Mouse (Mus musculus): Measurements from ENCODE around the gene Cdh13. TPM values are rescaled to one million over a fixed set of nuclear protein-coding genes. Genes with fewer than 3 reads are reported as not detected.

Gene Cdh13
- polyA plus RNA-seq, 1 experiment, result 56.6 TPM

GRCm38 (mm10) chr8:118286282-118287180, 3.0 kb downstream of the Cdh13 start:
- peak overlapping the region; percentile 78 for H3K4me3 ChIP-seq
- TF ChIP-seq REST (IDR thresholded peaks at IDR 0.05; ENCODE audit: insufficient read depth, insufficient read length) (no peak), MYOD1 (IDR thresholded peaks at IDR 0.05; ENCODE audit: control insufficient read depth in 1 of 3, insufficient read length in 2 of 3, low read depth in 2 of 3) (peak in 1 of 3 experiments; percentile 69), SRF (IDR thresholded peaks at IDR 0.05; ENCODE audit: control insufficient read depth, insufficient read length, low read depth) (no peak), POLR2AphosphoS2 (IDR thresholded peaks at IDR 0.05; ENCODE audit: insufficient read length, low read depth) (no peak), CEBPB (IDR thresholded peaks at IDR 0.05; ENCODE audit: insufficient read depth, poor library complexity, severe bottlenecking) (no peak), TCF3 (IDR thresholded peaks at IDR 0.05; ENCODE audit: insufficient read length, low read depth) (peak; percentile 22), TCF12 (IDR thresholded peaks at IDR 0.05; ENCODE audit: insufficient read depth, poor library complexity, severe bottlenecking) (peak; percentile 27), MYOG (IDR thresholded peaks at IDR 0.05; ENCODE audit: control insufficient read depth in 1 of 3, insufficient read depth in 1 of 3, insufficient read length in 2 of 3, low read depth in 2 of 3) (peak in 1 of 3 experiments; percentile 77), E2F4 (IDR thresholded peaks at IDR 0.05; ENCODE audit: insufficient read depth) (no peak), USF1 (IDR thresholded peaks at IDR 0.05; ENCODE audit: low read depth) (no peak), MAX (IDR thresholded peaks at IDR 0.05; ENCODE audit: low read depth) (no peak), POLR2A (IDR thresholded peaks at IDR 0.05; ENCODE audit: insufficient read length, low read depth) (no peak)

GRCm38 (mm10) chr8:118287496-118287895, 4.0 kb downstream of the Cdh13 start:
- Histone ChIP-seq H3K27me3 (ENCODE audit: control insufficient read depth, insufficient read depth, insufficient read length) (no peaks in the 10 kb centered on the region), H3ac (ENCODE audit: control insufficient read depth, insufficient read length) (no peak overlapping the region), H3K36me3 (ENCODE audit: control insufficient read depth, insufficient read depth) (no peaks in the 10 kb centered on the region), H3K4me3 (peak overlapping the region; percentile 78), H3K79me2 (ENCODE audit: control insufficient read depth, insufficient read depth) (peaks cover 15% of the 10 kb centered on the region), H3K4me2 (ENCODE audit: low read depth) (peak overlapping the region; percentile 97)
- no peak for TF ChIP-seq MYOD1 (IDR thresholded peaks at IDR 0.05; ENCODE audit: control insufficient read depth in 1 of 3, insufficient read length in 2 of 3, low read depth in 2 of 3)
- TF ChIP-seq USF1 (IDR thresholded peaks at IDR 0.05; ENCODE audit: low read depth), result no peak
- TF ChIP-seq MYOG (IDR thresholded peaks at IDR 0.05; ENCODE audit: control insufficient read depth in 1 of 3, insufficient read depth in 1 of 3, insufficient read length in 2 of 3, low read depth in 2 of 3), result no peak
- no peak for TF ChIP-seq TCF12 (IDR thresholded peaks at IDR 0.05; ENCODE audit: insufficient read depth, poor library complexity, severe bottlenecking)
- TF ChIP-seq POLR2A (IDR thresholded peaks at IDR 0.05; ENCODE audit: insufficient read length, low read depth), result no peak
- no peak for TF ChIP-seq TCF3 (IDR thresholded peaks at IDR 0.05; ENCODE audit: insufficient read length, low read depth)
- TF ChIP-seq SRF (IDR thresholded peaks at IDR 0.05; ENCODE audit: control insufficient read depth, insufficient read length, low read depth), result no peak

More at GRCm38 (mm10) chr8:118286282-118287180, 3.0 kb downstream of the Cdh13 start:
- Histone ChIP-seq H3ac (ENCODE audit: control insufficient read depth, insufficient read length) (no peak overlapping the region), H3K79me2 (ENCODE audit: control insufficient read depth, insufficient read depth) (peaks cover 6% of the 10 kb centered on the region), H3K36me3 (ENCODE audit: control insufficient read depth, insufficient read depth) (no peaks in the 10 kb centered on the region), H3K27me3 (ENCODE audit: control insufficient read depth, insufficient read depth, insufficient read length) (no peaks in the 10 kb centered on the region), H3K4me2 (ENCODE audit: low read depth) (peak overlapping the region; percentile 97)

- no peaks in the 10 kb centered on the region for H3K36me3 ChIP-seq (ENCODE audit: control insufficient read depth, insufficient read depth)
- H3K79me2 ChIP-seq (ENCODE audit: control insufficient read depth, insufficient read depth), result peaks cover 24% of the 10 kb centered on the region
- TF ChIP-seq USF1 (IDR thresholded peaks at IDR 0.05; ENCODE audit: low read depth) (no peak), MAX (IDR thresholded peaks at IDR 0.05; ENCODE audit: low read depth) (no peak), MYOD1 (IDR thresholded peaks at IDR 0.05; ENCODE audit: control insufficient read depth in 1 of 3, insufficient read length in 2 of 3, low read depth in 2 of 3) (peak in 1 of 3 experiments; percentile 26), MYOG (IDR thresholded peaks at IDR 0.05; ENCODE audit: control insufficient read depth in 1 of 3, insufficient read depth in 1 of 3, insufficient read length in 2 of 3, low read depth in 2 of 3) (peak in 1 of 3 experiments; percentile 42)
- H3ac ChIP-seq (ENCODE audit: control insufficient read depth, insufficient read length), result no peak overlapping the region
- H3K4me2 ChIP-seq (ENCODE audit: low read depth), result peak overlapping the region; percentile 97
- peak overlapping the region; percentile 78 for H3K4me3 ChIP-seq
- H3K27me3 ChIP-seq (ENCODE audit: control insufficient read depth, insufficient read depth, insufficient read length), result no peaks in the 10 kb centered on the region
These were observed 4.9 kb downstream of the Cdh13 start for GRCm38 (mm10) chr8:118288259-118288952.

- Histone ChIP-seq H3K27me3 (ENCODE audit: control insufficient read depth, insufficient read depth, insufficient read length) (no peaks in the 10 kb centered on the region), H3K79me2 (ENCODE audit: control insufficient read depth, insufficient read depth) (peaks cover 25% of the 10 kb centered on the region), H3K4me2 (ENCODE audit: low read depth) (peak overlapping the region; percentile 55), H3K36me3 (ENCODE audit: control insufficient read depth, insufficient read depth) (no peaks in the 10 kb centered on the region), H3ac (ENCODE audit: control insufficient read depth, insufficient read length) (no peak overlapping the region), H3K4me3 (no peak overlapping the region)
- TF ChIP-seq TCF12 (IDR thresholded peaks at IDR 0.05; ENCODE audit: insufficient read depth, poor library complexity, severe bottlenecking) (peak; percentile 67), TCF3 (IDR thresholded peaks at IDR 0.05; ENCODE audit: insufficient read length, low read depth) (peak; percentile 37), POLR2AphosphoS2 (IDR thresholded peaks at IDR 0.05; ENCODE audit: insufficient read length, low read depth) (no peak), POLR2A (IDR thresholded peaks at IDR 0.05; ENCODE audit: insufficient read length, low read depth) (no peak), E2F4 (IDR thresholded peaks at IDR 0.05; ENCODE audit: insufficient read depth) (no peak), MYOG (IDR thresholded peaks at IDR 0.05; ENCODE audit: control insufficient read depth in 1 of 3, insufficient read depth in 1 of 3, insufficient read length in 2 of 3, low read depth in 2 of 3) (peak in 2 of 3 experiments; percentile 56 to 61), MAX (IDR thresholded peaks at IDR 0.05; ENCODE audit: low read depth) (no peak), CEBPB (IDR thresholded peaks at IDR 0.05; ENCODE audit: insufficient read depth, poor library complexity, severe bottlenecking) (0 out of 2 replicates have a peak, but pooled peaks have one; percentile 50), SRF (IDR thresholded peaks at IDR 0.05; ENCODE audit: control insufficient read depth, insufficient read length, low read depth) (no peak), USF1 (IDR thresholded peaks at IDR 0.05; ENCODE audit: low read depth) (no peak), MYOD1 (IDR thresholded peaks at IDR 0.05; ENCODE audit: control insufficient read depth in 1 of 3, insufficient read length in 2 of 3, low read depth in 2 of 3) (peak; percentile 79 to 98 (median 90)), REST (IDR thresholded peaks at IDR 0.05; ENCODE audit: insufficient read depth, insufficient read length) (no peak)
These were observed 5.6 kb downstream of the Cdh13 start for GRCm38 (mm10) chr8:118289091-118289490.

All from myocyte (in vitro differentiated cells).